Mouse (Mus musculus): ENCODE results near the gene Ube2e3. TPM values are rescaled to one million over a fixed set of nuclear protein-coding genes. Genes with fewer than 3 reads are reported as not detected.
A peak's percentile ranks its signal among the peaks of the same experiment; 100 is the strongest.

The Ube2e3 gene
- polyA plus RNA-seq, 1 experiment from 2014 or later: 82.5 TPM

DNA sequence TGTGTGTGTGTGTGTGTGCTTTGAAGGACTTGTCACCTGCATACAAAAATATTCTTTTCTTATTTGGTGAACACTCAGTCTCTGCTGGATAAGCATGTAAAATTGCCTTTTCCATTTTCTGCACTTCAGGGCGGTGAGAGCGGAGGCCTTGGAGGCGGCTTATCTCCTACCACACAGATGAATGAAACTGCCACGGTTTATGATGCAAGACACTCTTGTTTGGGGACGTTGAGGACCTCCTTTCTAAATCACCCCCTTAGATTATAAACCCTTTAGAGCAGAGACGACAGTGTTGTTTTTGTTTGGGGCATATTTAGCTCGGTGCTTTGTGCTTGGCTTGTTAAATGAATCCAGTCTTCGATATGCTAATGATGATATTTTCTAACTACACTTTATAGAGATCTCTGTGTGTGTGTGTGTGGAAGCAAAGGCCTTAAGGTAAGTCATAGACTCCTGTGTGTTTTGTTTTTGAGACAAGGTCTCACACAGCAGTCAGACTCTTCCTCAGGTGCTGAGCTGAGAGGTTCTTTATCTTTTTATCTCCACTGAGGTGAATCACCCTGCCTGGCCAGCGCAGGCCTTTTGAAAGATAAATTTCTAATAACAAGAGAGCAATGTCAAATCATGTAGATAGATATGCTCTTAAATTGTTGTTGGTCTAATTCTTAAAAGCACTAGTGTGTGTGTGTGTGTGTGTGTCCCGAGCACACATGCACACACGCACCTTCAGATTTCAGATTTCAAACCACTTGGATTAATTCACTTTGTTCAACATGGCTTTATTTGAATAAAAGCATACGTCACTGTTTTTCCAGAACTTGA, 8.4 kb upstream of the Ube2e3 start:
- WGBS (ENCODE audit: insufficient replicate concordance): 32% methylated on average over 12 of the region's 12 CpGs
- Histone ChIP-seq H3K4me2 (ENCODE audit: low read depth, low read length) (peak overlapping the region; percentile 50), H3K9me3 (replicated peaks; ENCODE audit: control insufficient read depth, low read length) (no peaks in the 10 kb centered on the region), H3K27ac (ENCODE audit: low read length) (peak overlapping the region; percentile 86), H3K4me1 (ENCODE audit: control insufficient read depth, low read depth, low read length) (peaks cover 29% of the 10 kb centered on the region), H3K36me3 (ENCODE audit: control insufficient read depth, insufficient read depth) (no peaks in the 10 kb centered on the region), H3K27me3 (ENCODE audit: control insufficient read depth, insufficient read depth, low read depth, low read length) (no peaks in the 10 kb centered on the region), H3K4me3 (ENCODE audit: low read depth, low read length) (no peak overlapping the region), H3K9ac (ENCODE audit: low read depth, low read length) (peak overlapping the region; percentile 40)
- ATAC-seq (ENCODE audit: low read depth): peak; percentile 92

DNA sequence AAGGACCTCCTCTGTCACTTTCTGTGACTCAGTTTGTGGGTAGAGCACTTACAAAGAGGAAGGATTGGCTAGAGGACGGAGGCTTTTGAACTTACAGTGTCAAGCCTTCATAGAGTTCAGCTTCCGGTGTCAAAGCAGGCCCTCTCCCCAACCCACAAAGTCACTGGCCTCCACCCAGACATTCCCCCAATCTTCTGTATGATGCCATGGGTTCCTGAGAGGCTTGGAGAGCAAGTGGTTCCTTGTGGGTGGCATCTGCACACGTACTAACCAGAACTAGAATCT, 7.9 kb upstream of the Ube2e3 start:
- H3K27ac ChIP-seq (ENCODE audit: low read length): peak overlapping the region; percentile 86
- H3K4me3 ChIP-seq (ENCODE audit: low read depth, low read length): no peak overlapping the region
- H3K4me1 ChIP-seq (ENCODE audit: control insufficient read depth, low read depth, low read length): peaks cover 29% of the 10 kb centered on the region
- H3K4me2 ChIP-seq (ENCODE audit: low read depth, low read length): peak overlapping the region; percentile 50; the same call in 1 of the 2 replicates
- H3K27me3 ChIP-seq (ENCODE audit: control insufficient read depth, insufficient read depth, low read depth, low read length): no peaks in the 10 kb centered on the region
- no peaks in the 10 kb centered on the region for H3K36me3 ChIP-seq (ENCODE audit: control insufficient read depth, insufficient read depth)
- WGBS (ENCODE audit: insufficient replicate concordance): 32% methylated on average over 3 of the region's 3 CpGs
- peak overlapping the region; percentile 40; the same call in 1 of the 2 replicates for H3K9ac ChIP-seq (ENCODE audit: low read depth, low read length)
- no peaks in the 10 kb centered on the region for H3K9me3 ChIP-seq (replicated peaks; ENCODE audit: control insufficient read depth, low read length)
- no peak for ATAC-seq (ENCODE audit: low read depth)

DNA sequence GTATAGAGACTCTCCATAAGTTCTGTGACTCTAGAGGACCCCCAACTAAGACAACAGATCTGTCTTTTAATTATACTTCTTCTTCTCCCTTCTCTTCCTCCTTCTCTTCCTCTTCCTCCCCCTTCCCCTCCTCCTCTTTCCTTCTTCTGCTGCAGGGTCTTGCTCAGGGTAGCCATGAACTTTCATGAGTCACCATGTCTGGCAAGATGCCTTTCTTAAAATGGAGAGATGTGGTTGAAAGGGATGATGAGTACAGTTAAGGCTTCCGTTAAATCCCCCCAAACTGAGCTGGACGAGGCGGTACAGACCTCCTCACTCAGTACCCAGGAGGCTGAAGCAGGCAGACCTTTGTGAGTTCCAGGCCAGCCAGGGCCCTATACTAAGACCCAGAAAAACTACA, 3.8 kb upstream of the Ube2e3 start:
- Histone ChIP-seq H3K27ac (ENCODE audit: low read length) (no peak overlapping the region), H3K9ac (ENCODE audit: low read depth, low read length) (no peak overlapping the region), H3K9me3 (replicated peaks; ENCODE audit: control insufficient read depth, low read length) (no peaks in the 10 kb centered on the region), H3K4me2 (ENCODE audit: low read depth, low read length) (no peak overlapping the region), H3K4me1 (ENCODE audit: control insufficient read depth, low read depth, low read length) (peaks cover 25% of the 10 kb centered on the region), H3K36me3 (ENCODE audit: control insufficient read depth, insufficient read depth) (no peaks in the 10 kb centered on the region), H3K27me3 (ENCODE audit: control insufficient read depth, insufficient read depth, low read depth, low read length) (no peaks in the 10 kb centered on the region), H3K4me3 (ENCODE audit: low read depth, low read length) (no peak overlapping the region)
- no peak for ATAC-seq (ENCODE audit: low read depth)
- 73% methylated on average over 3 of the region's 3 CpGs for WGBS (ENCODE audit: insufficient replicate concordance)

DNA sequence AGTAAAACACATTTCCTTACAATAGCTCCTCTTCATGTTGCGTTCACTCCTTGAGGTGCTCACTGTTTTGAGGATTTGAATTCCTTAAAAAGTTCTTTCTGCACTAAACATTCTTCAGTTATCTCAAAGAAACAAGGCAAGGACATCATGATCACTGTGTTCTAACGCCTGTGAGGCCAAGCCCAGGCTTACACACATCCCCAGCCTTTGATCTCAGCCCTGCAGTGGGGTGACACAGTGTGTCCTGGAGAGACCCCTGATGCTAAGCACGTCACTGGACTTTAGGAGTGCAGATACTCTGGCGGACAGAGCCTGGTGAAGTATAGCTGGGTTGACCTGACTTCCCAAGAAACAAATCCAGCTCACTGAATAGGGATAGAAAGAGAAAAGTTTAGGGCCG, 3.1 kb upstream of the Ube2e3 start:
- H3K4me2 ChIP-seq (ENCODE audit: low read depth, low read length): no peak overlapping the region
- H3K9ac ChIP-seq (ENCODE audit: low read depth, low read length): no peak overlapping the region
- no peaks in the 10 kb centered on the region for H3K27me3 ChIP-seq (ENCODE audit: control insufficient read depth, insufficient read depth, low read depth, low read length)
- 61% methylated on average over 5 of the region's 5 CpGs for WGBS (ENCODE audit: insufficient replicate concordance)
- H3K4me1 ChIP-seq (ENCODE audit: control insufficient read depth, low read depth, low read length): peaks cover 18% of the 10 kb centered on the region
- no peak overlapping the region for H3K4me3 ChIP-seq (ENCODE audit: low read depth, low read length)
- H3K9me3 ChIP-seq (replicated peaks; ENCODE audit: control insufficient read depth, low read length): no peaks in the 10 kb centered on the region
- H3K27ac ChIP-seq (ENCODE audit: low read length): no peak overlapping the region
- ATAC-seq (ENCODE audit: low read depth): no peak
- H3K36me3 ChIP-seq (ENCODE audit: control insufficient read depth, insufficient read depth): no peaks in the 10 kb centered on the region

DNA sequence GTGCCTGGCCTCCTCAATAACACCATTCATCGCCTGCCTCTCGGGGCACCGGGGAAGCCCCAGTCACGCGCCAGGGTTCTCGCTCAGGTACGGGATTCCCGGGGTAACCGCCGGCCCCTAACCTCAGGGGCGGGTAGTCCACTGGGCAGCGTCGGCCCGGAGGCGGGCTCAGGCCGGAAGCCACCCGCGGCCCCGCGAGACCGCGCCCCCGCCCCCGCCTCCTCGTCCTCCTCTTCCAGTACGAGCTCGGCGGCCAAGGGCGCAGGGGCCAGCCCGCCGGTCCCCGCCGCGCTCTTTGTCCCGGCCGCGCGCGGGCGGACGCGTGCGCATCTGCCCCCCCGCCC, 559 bp downstream of the Ube2e3 start:
- peak; percentile 83 for ATAC-seq (ENCODE audit: low read depth)
- Histone ChIP-seq H3K4me1 (ENCODE audit: control insufficient read depth, low read depth, low read length) (peaks cover 21% of the 10 kb centered on the region), H3K4me2 (ENCODE audit: low read depth, low read length) (peak overlapping the region; percentile 83), H3K9ac (ENCODE audit: low read depth, low read length) (peak overlapping the region; percentile 99), H3K27ac (ENCODE audit: low read length) (peak overlapping the region; percentile 94), H3K36me3 (ENCODE audit: control insufficient read depth, insufficient read depth) (peaks cover 10% of the 10 kb centered on the region), H3K4me3 (ENCODE audit: low read depth, low read length) (peak overlapping the region; percentile 93), H3K27me3 (ENCODE audit: control insufficient read depth, insufficient read depth, low read depth, low read length) (no peaks in the 10 kb centered on the region), H3K9me3 (replicated peaks; ENCODE audit: control insufficient read depth, low read length) (no peaks in the 10 kb centered on the region)
- under 1% methylated on average over 31 of the region's 44 CpGs for WGBS (ENCODE audit: insufficient replicate concordance)

DNA sequence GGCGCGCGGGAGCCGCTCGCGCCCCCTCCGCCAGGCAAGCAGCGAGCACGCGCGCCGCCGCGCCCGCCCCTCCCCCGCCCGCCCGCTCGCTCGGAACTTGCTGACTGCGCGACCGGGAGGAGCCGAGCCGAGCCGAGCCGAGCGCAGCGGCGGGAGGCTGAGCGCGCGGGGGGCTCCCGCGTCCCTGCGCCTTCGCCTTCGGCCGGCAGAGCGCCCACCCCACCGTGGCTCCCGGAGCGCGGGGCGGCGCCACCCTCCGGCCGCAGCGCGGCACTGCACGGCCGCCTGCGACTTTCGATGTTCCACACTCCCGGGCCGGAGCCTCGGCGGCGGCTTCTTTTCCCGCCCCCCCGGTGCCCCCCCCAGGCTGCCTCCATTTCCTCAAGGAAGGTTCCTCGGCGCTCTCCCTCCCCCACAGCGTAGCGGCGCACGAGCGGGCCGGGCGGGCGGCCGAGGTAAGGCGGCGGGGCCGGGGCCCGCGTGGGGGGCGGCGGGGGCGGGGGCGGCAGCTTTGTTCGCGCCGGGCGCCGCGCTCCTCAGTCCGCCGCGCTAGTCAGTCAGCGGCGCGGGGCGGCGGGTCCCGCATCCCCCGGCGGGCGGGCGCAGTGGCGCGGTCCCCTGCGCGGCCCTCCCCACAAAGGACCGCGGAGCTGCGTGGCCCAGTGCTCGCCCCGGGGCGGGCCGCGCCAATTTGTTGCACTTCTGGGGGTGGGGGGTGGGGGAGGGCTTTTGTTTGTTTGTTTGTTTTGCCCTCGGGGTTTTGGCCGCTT, 1.2 kb downstream of the Ube2e3 start:
- Histone ChIP-seq H3K9ac (ENCODE audit: low read depth, low read length) (peak overlapping the region; percentile 99), H3K4me3 (ENCODE audit: low read depth, low read length) (peak overlapping the region; percentile 93), H3K4me2 (ENCODE audit: low read depth, low read length) (peak overlapping the region; percentile 83), H3K27me3 (ENCODE audit: control insufficient read depth, insufficient read depth, low read depth, low read length) (no peaks in the 10 kb centered on the region), H3K36me3 (ENCODE audit: control insufficient read depth, insufficient read depth) (peaks cover 10% of the 10 kb centered on the region), H3K27ac (ENCODE audit: low read length) (peak overlapping the region; percentile 94), H3K4me1 (ENCODE audit: control insufficient read depth, low read depth, low read length) (peaks cover 23% of the 10 kb centered on the region), H3K9me3 (replicated peaks; ENCODE audit: control insufficient read depth, low read length) (no peaks in the 10 kb centered on the region)
- under 1% methylated on average over 86 of the region's 114 CpGs for WGBS (ENCODE audit: insufficient replicate concordance)
- peak; percentile 83 for ATAC-seq (ENCODE audit: low read depth)

DNA sequence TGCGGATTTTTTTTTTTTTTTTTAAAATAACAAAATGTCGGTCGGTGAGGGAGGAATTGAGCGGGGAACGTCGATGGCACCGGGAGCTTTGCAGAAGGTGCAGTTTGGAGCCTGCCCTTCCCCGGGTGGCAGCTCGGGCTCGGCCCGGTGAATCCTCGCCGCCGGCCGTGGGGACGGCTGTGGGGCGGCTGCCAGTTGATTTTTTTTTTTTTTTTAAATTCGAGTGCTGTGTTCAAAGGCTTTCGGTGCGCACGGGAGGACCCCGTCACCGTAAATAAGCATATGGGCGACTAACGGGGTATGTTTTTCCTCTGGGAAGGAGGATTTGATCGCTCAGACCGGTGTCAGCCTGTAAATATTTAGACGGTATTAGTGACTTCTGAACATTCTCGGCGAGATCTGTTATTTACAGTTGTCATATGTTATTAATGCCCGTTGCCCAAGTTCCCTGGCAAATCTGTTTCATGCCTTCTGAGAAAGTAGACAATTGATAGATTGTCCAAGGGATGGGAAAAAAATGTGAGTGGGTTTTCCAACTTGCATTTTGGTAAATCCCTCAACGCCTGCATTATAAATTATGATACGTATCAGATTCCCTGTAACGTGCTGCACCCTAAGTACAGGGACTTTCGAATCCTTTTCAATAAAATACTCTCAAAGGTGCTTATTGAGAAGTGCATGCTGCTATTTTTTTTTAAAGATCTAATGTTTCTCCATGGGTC, 2.0 kb downstream of the Ube2e3 start:
- Histone ChIP-seq H3K4me3 (ENCODE audit: low read depth, low read length) (peak overlapping the region; percentile 93), H3K27me3 (ENCODE audit: control insufficient read depth, insufficient read depth, low read depth, low read length) (no peaks in the 10 kb centered on the region), H3K4me1 (ENCODE audit: control insufficient read depth, low read depth, low read length) (peaks cover 23% of the 10 kb centered on the region), H3K9me3 (replicated peaks; ENCODE audit: control insufficient read depth, low read length) (no peaks in the 10 kb centered on the region), H3K9ac (ENCODE audit: low read depth, low read length) (peak overlapping the region; percentile 99), H3K36me3 (ENCODE audit: control insufficient read depth, insufficient read depth) (peaks cover 10% of the 10 kb centered on the region), H3K4me2 (ENCODE audit: low read depth, low read length) (peak overlapping the region; percentile 83), H3K27ac (ENCODE audit: low read length) (peak overlapping the region; percentile 94)
- 2% methylated on average over 35 of the region's 35 CpGs for WGBS (ENCODE audit: insufficient replicate concordance)
- ATAC-seq (ENCODE audit: low read depth): no peak

DNA sequence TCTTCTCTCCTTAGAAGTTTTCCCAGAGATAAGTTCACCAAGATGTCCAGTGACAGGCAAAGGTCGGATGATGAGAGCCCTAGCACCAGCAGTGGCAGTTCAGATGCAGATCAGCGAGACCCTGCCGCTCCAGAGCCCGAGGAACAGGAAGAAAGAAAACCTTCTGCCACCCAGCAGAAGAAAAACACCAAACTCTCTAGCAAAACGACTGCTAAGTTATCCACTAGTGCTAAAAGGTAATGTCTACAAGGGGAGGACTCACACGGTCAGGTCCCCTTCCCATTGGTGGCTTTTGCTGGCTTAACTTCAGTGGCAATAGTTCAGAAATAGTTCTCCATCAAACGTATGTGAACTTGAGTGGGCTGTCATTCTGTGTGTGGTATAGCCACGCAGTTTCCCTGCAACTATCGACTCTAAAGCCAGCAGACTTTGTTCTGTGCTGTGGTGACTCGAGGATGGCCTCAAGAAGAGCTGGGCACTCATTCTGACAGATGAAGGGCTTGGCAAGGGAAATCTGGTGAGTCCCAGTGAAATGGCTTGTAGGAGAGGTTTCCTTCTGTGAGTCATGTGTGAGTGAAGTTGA, 2.6 kb downstream of the Ube2e3 start:
- peak overlapping the region; percentile 65 for H3K27ac ChIP-seq (ENCODE audit: low read length)
- no peak for ATAC-seq (ENCODE audit: low read depth)
- peaks cover 24% of the 10 kb centered on the region for H3K4me1 ChIP-seq (ENCODE audit: control insufficient read depth, low read depth, low read length)
- no peaks in the 10 kb centered on the region for H3K9me3 ChIP-seq (replicated peaks; ENCODE audit: control insufficient read depth, low read length)
- 14% methylated on average over 10 of the region's 10 CpGs for WGBS (ENCODE audit: insufficient replicate concordance)
- peak overlapping the region; percentile 99 for H3K9ac ChIP-seq (ENCODE audit: low read depth, low read length)
- peaks cover 10% of the 10 kb centered on the region for H3K36me3 ChIP-seq (ENCODE audit: control insufficient read depth, insufficient read depth)
- H3K4me3 ChIP-seq (ENCODE audit: low read depth, low read length): peak overlapping the region; percentile 93
- peak overlapping the region; percentile 83 for H3K4me2 ChIP-seq (ENCODE audit: low read depth, low read length)
- no peaks in the 10 kb centered on the region for H3K27me3 ChIP-seq (ENCODE audit: control insufficient read depth, insufficient read depth, low read depth, low read length)

Data from liver, embryonic 16.5 days (tissue).